Mouse (Mus musculus): ENCODE measurements around the gene Nicn1. TPM values are rescaled to one million over a fixed set of nuclear protein-coding genes. Genes with fewer than 3 reads are reported as not detected.

The Nicn1 gene
- 33.1 and 36.1 TPM in 2 replicates for polyA plus RNA-seq (2015; fragmentation: Nextera tagmentation; extraction: Ambion mirVana)

DNA sequence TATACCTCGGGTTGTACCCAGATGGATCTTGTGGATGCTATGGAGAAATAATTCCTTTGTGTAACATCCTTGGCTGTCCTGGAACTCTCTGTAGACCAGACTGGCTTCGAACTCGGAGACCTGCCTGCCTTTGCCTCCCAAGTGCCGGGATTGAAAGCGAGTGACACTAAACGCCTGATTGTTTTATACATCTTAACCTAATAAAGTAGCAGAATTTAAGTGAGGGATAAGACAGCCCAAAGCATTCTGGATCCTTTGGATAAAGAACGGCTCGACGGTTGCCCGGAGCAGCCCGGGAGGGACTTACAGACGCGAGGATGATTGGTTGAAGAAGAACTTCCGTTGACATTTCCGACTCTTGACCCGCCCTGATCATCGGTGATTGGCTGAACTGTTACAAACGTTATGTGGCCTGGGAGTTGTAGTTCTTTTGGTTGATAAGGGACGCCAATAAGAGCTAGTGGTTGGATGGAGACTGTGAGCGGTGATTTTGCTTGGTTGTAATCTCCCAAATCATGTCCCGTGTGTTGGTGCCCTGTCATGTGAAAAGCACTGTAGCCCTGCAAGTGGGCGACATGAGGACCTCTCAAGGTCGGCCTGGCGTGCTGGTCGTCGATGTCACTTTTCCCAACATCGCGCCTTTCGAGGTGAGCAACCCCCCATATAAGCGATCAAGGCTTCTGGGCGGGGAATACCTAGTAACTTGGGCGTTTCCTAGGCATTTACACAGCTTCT is at the start of gene Nicn1:
Gene Nicn1 (plus strand): TSS at position 414 of the 735 bp plus-strand sequence.
- Histone ChIP-seq H3K27ac (ENCODE audit: low read length) (peak within 1 kb of the TSS; percentile 77), H3K9ac (ENCODE audit: low read length) (peak within 1 kb of the TSS; percentile 72), H3K9me3 (replicated peaks; ENCODE audit: control insufficient read depth, low read length) (no peaks in the 10 kb centered on the region), H3K27me3 (ENCODE audit: control insufficient read depth, insufficient read depth, low read length) (no peaks in the 10 kb centered on the region), H3K4me2 (ENCODE audit: low read depth, low read length) (peak within 1 kb of the TSS; percentile 69), H3K4me3 (replicated peaks; ENCODE audit: low read length) (peak within 1 kb of the TSS; percentile 60), H3K4me1 (ENCODE audit: control insufficient read depth, insufficient read depth, low read length) (peaks cover 2% of the 10 kb centered on the region; the same call in 1 of the 2 replicates), H3K36me3 (ENCODE audit: control insufficient read depth, insufficient read depth, low read length) (no peaks in the 10 kb centered on the region)
- 1% methylated on average over 32 of the region's 32 CpGs for WGBS
- peak; percentile 95 for ATAC-seq (ENCODE audit: insufficient read depth, low FRiP score)

DNA sequence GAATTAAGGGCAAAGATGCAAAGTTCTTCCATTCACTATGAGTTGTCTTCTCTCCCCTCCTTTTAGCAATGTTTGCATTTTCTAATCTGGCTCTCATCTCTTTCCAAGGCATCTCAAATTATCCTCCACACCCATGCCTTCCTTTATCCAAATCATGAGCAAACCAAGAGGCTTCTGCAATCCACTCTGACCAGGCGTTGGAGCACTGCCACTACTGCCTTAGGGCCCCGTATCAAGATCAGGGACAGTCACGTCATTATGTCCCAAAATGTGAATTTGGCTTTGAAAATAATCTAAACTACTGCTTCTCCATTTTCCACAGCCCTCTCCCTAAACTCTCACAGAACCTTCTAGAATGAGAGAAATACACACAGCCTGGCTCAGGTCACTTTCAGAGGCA is 45.7 kb upstream of the Nicn1 start:
- 84% methylated on average over 3 of the region's 3 CpGs for WGBS
- no peaks in the 10 kb centered on the region for H3K36me3 ChIP-seq (ENCODE audit: control insufficient read depth, insufficient read depth, low read length)

DNA sequence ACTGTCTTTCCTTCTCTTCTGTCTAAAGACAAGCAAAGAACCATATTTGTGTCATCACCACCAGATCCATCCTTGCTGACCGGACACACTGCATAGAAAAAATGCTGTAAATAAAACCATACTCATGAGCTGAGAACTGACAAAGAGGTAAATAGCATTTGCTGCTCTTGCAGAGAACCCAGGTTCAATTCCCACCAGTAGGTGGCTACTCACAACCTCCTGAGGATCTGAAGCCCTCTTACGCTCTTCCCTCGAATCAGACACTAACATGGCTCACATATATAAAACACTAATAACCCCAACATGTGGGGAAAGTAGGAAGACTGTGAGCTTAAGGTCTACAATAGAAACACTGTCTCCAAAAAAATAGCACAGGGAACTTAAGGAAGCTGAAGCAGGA is 45.2 kb upstream of the Nicn1 start:
- Histone ChIP-seq H3K27me3 (ENCODE audit: control insufficient read depth, insufficient read depth, low read length) (no peaks in the 10 kb centered on the region), H3K9ac (ENCODE audit: low read length) (no peak overlapping the region), H3K27ac (ENCODE audit: low read length) (no peak overlapping the region), H3K9me3 (replicated peaks; ENCODE audit: control insufficient read depth, low read length) (no peaks in the 10 kb centered on the region), H3K4me3 (replicated peaks; ENCODE audit: low read length) (no peak overlapping the region), H3K4me1 (ENCODE audit: control insufficient read depth, insufficient read depth, low read length) (no peaks in the 10 kb centered on the region), H3K36me3 (ENCODE audit: control insufficient read depth, insufficient read depth, low read length) (no peaks in the 10 kb centered on the region), H3K4me2 (ENCODE audit: low read depth, low read length) (no peak overlapping the region)
- no peak for ATAC-seq (ENCODE audit: insufficient read depth, low FRiP score)
- 70% methylated on average over 3 of the region's 3 CpGs for WGBS

More for the DNA sequence above, 45.7 kb upstream of the Nicn1 start:
- ATAC-seq (ENCODE audit: insufficient read depth, low FRiP score) = no peak
- Histone ChIP-seq H3K4me2 (ENCODE audit: low read depth, low read length) (no peak overlapping the region), H3K4me3 (replicated peaks; ENCODE audit: low read length) (no peak overlapping the region), H3K27ac (ENCODE audit: low read length) (no peak overlapping the region), H3K9me3 (replicated peaks; ENCODE audit: control insufficient read depth, low read length) (no peaks in the 10 kb centered on the region), H3K27me3 (ENCODE audit: control insufficient read depth, insufficient read depth, low read length) (no peaks in the 10 kb centered on the region), H3K9ac (ENCODE audit: low read length) (no peak overlapping the region), H3K4me1 (ENCODE audit: control insufficient read depth, insufficient read depth, low read length) (no peaks in the 10 kb centered on the region)

DNA sequence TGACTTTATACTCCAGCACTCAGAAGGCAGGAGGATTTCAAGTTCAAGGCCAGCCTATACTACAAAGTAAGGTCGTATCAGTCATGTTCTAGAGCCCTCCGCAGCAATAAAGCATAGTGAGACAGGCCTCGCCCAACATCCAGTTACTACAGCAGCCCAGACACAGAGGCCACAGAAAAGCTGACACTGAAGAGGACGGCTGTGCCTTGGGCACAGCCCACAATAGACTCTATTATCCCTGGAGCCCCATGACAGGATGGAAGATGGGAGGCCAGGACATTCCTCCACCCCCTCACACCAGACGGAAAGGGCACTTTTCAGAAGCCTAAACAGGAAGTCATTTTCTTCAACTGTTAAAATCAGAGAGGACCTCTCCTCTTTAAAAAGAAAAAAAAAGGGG is 41.3 kb upstream of the Nicn1 start:
- WGBS = 58% methylated on average over 5 of the region's 5 CpGs
- Histone ChIP-seq H3K4me1 (ENCODE audit: control insufficient read depth, insufficient read depth, low read length) (no peaks in the 10 kb centered on the region), H3K27ac (ENCODE audit: low read length) (no peak overlapping the region), H3K4me2 (ENCODE audit: low read depth, low read length) (no peak overlapping the region), H3K9me3 (replicated peaks; ENCODE audit: control insufficient read depth, low read length) (no peaks in the 10 kb centered on the region), H3K9ac (ENCODE audit: low read length) (no peak overlapping the region), H3K27me3 (ENCODE audit: control insufficient read depth, insufficient read depth, low read length) (no peaks in the 10 kb centered on the region), H3K36me3 (ENCODE audit: control insufficient read depth, insufficient read depth, low read length) (peaks cover 9% of the 10 kb centered on the region; the same call in 1 of the 2 replicates), H3K4me3 (replicated peaks; ENCODE audit: low read length) (no peak overlapping the region)
- ATAC-seq (ENCODE audit: insufficient read depth, low FRiP score) = no peak

DNA sequence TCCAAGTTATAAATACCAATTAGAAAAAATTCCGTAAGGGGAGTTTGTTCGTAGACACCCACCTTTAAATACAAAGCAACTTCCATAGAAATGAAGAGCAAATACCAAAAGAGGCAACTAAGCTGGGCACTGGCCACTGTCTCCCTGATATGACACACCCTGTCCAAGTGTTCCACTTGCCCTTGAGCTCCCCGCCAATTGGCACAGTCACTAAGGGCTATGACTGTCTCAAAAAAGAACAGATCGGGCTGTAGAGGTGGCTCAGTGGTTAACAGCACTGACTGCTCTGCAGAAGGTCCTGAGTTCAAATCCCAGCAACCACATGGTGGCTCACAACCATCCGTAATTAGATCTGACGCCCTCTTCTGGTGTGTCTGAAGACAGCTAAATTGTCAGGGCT is 38.4 kb upstream of the Nicn1 start:
- Histone ChIP-seq H3K4me2 (ENCODE audit: low read depth, low read length) (no peak overlapping the region), H3K36me3 (ENCODE audit: control insufficient read depth, insufficient read depth, low read length) (peaks cover 9% of the 10 kb centered on the region; the same call in 1 of the 2 replicates), H3K4me1 (ENCODE audit: control insufficient read depth, insufficient read depth, low read length) (no peaks in the 10 kb centered on the region), H3K4me3 (replicated peaks; ENCODE audit: low read length) (no peak overlapping the region), H3K27ac (ENCODE audit: low read length) (no peak overlapping the region), H3K27me3 (ENCODE audit: control insufficient read depth, insufficient read depth, low read length) (no peaks in the 10 kb centered on the region), H3K9ac (ENCODE audit: low read length) (no peak overlapping the region), H3K9me3 (replicated peaks; ENCODE audit: control insufficient read depth, low read length) (no peaks in the 10 kb centered on the region)
- ATAC-seq (ENCODE audit: insufficient read depth, low FRiP score) = no peak
- whole genome bisulfite sequencing = 92% methylated on average over 6 of the region's 6 CpGs

DNA sequence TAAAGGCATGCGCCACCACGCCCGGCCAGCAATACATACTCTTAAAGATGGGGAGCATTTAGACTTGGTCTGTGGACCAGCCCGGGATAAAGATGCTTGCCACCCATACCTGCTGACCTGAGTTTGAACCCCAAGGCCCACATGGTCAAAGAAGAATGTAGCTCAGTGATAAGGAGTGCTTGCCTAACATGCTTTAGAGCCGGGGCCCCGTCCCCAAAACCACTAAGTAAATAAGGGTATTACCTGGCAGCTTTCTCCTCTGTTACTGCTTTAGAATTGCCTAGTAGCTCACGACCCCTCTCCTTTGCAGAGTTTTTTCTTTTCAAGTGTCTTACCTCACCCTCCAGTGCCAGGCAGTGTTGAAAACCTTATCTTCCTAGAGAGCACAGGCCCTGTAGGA is 37.5 kb upstream of the Nicn1 start:
- Histone ChIP-seq H3K9me3 (replicated peaks; ENCODE audit: control insufficient read depth, low read length) (no peaks in the 10 kb centered on the region), H3K4me2 (ENCODE audit: low read depth, low read length) (no peak overlapping the region), H3K27me3 (ENCODE audit: control insufficient read depth, insufficient read depth, low read length) (no peaks in the 10 kb centered on the region), H3K4me3 (replicated peaks; ENCODE audit: low read length) (no peak overlapping the region), H3K36me3 (ENCODE audit: control insufficient read depth, insufficient read depth, low read length) (peaks cover 9% of the 10 kb centered on the region; the same call in 1 of the 2 replicates), H3K9ac (ENCODE audit: low read length) (no peak overlapping the region), H3K27ac (ENCODE audit: low read length) (no peak overlapping the region), H3K4me1 (ENCODE audit: control insufficient read depth, insufficient read depth, low read length) (no peaks in the 10 kb centered on the region)
- WGBS = 68% methylated on average over 7 of the region's 7 CpGs
- no peak; the same call in 1 of the 2 replicates for ATAC-seq (ENCODE audit: insufficient read depth, low FRiP score)

DNA sequence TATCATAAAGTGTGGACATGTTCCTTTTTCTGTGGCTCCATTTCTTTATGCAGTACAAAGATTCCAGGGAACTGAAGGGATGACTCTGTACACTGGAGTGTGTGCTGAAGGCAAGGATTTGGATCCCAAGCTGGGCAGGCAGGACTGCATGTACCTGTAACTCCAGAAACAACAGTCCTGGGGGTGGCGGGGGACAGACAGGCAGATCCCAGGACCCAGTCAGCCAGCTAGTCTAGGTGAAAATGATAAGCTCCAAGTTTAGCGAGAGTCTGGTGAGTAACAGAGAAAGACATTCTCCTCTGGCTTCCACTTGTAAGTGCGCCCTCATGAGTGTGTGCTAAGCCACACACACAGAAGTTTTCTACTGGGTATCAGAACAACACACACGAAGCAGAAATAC is 29.7 kb upstream of the Nicn1 start:
- no peak overlapping the region for H3K4me2 ChIP-seq (ENCODE audit: low read depth, low read length)
- no peaks in the 10 kb centered on the region for H3K36me3 ChIP-seq (ENCODE audit: control insufficient read depth, insufficient read depth, low read length)
- WGBS = 75% methylated on average over 4 of the region's 4 CpGs
- no peak overlapping the region for H3K27ac ChIP-seq (ENCODE audit: low read length)
- no peak overlapping the region for H3K9ac ChIP-seq (ENCODE audit: low read length)
- no peak overlapping the region for H3K4me3 ChIP-seq (replicated peaks; ENCODE audit: low read length)
- no peaks in the 10 kb centered on the region for H3K9me3 ChIP-seq (replicated peaks; ENCODE audit: control insufficient read depth, low read length)
- ATAC-seq (ENCODE audit: insufficient read depth, low FRiP score) = no peak
- H3K4me1 ChIP-seq (ENCODE audit: control insufficient read depth, insufficient read depth, low read length) = peaks cover 25% of the 10 kb centered on the region
- H3K27me3 ChIP-seq (ENCODE audit: control insufficient read depth, insufficient read depth, low read length) = no peaks in the 10 kb centered on the region

DNA sequence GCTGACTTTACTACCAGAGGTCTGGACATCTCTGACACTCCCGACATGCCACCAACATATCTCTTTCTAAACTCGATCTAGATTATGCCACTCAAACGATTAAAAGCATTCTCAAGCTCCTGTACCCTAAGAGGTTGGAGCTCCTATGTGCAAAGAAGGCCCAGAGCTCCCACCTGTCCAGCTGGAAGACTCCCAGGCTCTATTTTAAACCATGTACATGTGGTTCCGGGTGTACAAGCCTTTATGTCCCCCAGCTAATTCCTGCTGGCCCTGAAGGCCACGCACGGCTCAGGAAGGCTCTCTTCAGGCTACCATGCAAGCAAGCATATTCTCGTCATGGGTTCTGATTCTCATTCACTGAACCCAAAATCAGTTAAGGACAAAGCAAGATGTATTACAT is 28.4 kb upstream of the Nicn1 start:
- Histone ChIP-seq H3K4me2 (ENCODE audit: low read depth, low read length) (peak overlapping the region; percentile 81), H3K27ac (ENCODE audit: low read length) (no peak overlapping the region; the same call in 1 of the 2 replicates), H3K36me3 (ENCODE audit: control insufficient read depth, insufficient read depth, low read length) (no peaks in the 10 kb centered on the region), H3K9ac (ENCODE audit: low read length) (peak overlapping the region; percentile 92; the same call in 1 of the 2 replicates), H3K4me1 (ENCODE audit: control insufficient read depth, insufficient read depth, low read length) (peaks cover 25% of the 10 kb centered on the region), H3K27me3 (ENCODE audit: control insufficient read depth, insufficient read depth, low read length) (no peaks in the 10 kb centered on the region), H3K9me3 (replicated peaks; ENCODE audit: control insufficient read depth, low read length) (no peaks in the 10 kb centered on the region), H3K4me3 (replicated peaks; ENCODE audit: low read length) (peak overlapping the region; percentile 94)
- WGBS = 55% methylated on average over 7 of the region's 7 CpGs
- ATAC-seq (ENCODE audit: insufficient read depth, low FRiP score) = no peak

DNA sequence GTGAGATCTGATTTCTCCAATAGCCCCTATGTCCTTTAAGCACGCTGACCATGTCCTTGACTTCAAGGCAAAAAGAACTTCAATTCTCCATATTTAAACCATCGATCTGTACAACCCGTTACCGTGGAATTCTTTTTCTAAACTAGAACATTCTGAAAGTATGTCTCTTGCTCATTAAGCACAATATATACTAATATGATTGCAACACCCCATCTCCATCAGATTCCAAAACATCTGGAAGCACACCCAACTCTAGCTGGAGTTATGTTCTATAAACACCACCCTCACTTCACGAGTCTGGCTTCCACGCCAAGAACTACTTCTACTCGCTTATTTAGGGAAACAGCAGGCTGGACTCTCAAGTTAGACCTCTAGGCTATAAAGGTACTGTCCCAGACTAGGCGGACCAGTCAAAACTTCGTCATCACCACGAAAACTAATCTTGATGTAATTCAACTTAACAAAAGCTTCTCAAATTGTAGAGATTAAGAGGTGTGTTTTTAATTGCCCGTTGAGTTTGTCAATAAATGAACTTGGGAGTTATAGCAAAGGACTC is 27.7 kb upstream of the Nicn1 start:
- no peaks in the 10 kb centered on the region for H3K36me3 ChIP-seq (ENCODE audit: control insufficient read depth, insufficient read depth, low read length)
- WGBS = 32% methylated on average over 11 of the region's 11 CpGs
- H3K9ac ChIP-seq (ENCODE audit: low read length) = peak overlapping the region; percentile 92
- H3K4me2 ChIP-seq (ENCODE audit: low read depth, low read length) = peak overlapping the region; percentile 81
- H3K4me1 ChIP-seq (ENCODE audit: control insufficient read depth, insufficient read depth, low read length) = peaks cover 25% of the 10 kb centered on the region
- H3K9me3 ChIP-seq (replicated peaks; ENCODE audit: control insufficient read depth, low read length) = no peaks in the 10 kb centered on the region
- H3K27me3 ChIP-seq (ENCODE audit: control insufficient read depth, insufficient read depth, low read length) = no peaks in the 10 kb centered on the region
- peak overlapping the region; percentile 93 for H3K27ac ChIP-seq (ENCODE audit: low read length)
- no peak for ATAC-seq (ENCODE audit: insufficient read depth, low FRiP score)
- peak overlapping the region; percentile 94 for H3K4me3 ChIP-seq (replicated peaks; ENCODE audit: low read length)

All from stomach, embryonic 16.5 days (tissue).